Mouse (Mus musculus) erythroblast, embryonic 14.5 days (primary cell): ENCODE data around the gene Mgst3.

Experiments used
- GATA1 ChIP-seq: IDR thresholded peaks from 2 replicates; pipeline ENCODE4 v1.6.1; 2012; ENCODE audit warnings: low read length, inconsistent platforms, mixed read lengths
- TAL1 ChIP-seq: IDR thresholded peaks from 3 replicates; pipeline ENCODE4 v1.6.1; 2012; ENCODE audit warnings: low read length, inconsistent platforms, mixed read lengths

- TF ChIP-seq GATA1 (peak; percentile 68; the same call in 1 of the 2 replicates), TAL1 (peak; percentile 41; the same call in 1 of the 3 replicates)
These were observed 25.1 kb downstream of the Mgst3 start for GRCm38 (mm10) chr1:167368513-167368912.
